Mouse (Mus musculus): ENCODE measurements around the gene Asap3. TPM values are rescaled to one million over a fixed set of nuclear protein-coding genes. Genes with fewer than 3 reads are reported as not detected.

The Asap3 gene
- polyA plus RNA-seq, 1 experiment from 2014 or later, result 1.6 TPM

- Histone ChIP-seq H3K27me3 (ENCODE audit: control insufficient read depth, insufficient read depth, low read length) (no peaks in the 10 kb centered on the region), H3K4me2 (replicated peaks; ENCODE audit: low read depth) (no peak overlapping the region), H3K27ac (replicated peaks) (no peak overlapping the region), H3K9ac (ENCODE audit: low read length) (no peak overlapping the region), H3K4me1 (replicated peaks; ENCODE audit: control insufficient read depth, insufficient read depth) (0 out of 2 replicates have a peak, but pooled peaks cover 2% of the 10 kb centered on the region), H3K4me3 (ENCODE audit: low read depth, low read length) (no peak overlapping the region), H3K9me3 (ENCODE audit: control insufficient read depth, low read length) (no peaks in the 10 kb centered on the region), H3K36me3 (ENCODE audit: control insufficient read depth, insufficient read depth, low read length) (peaks cover 40% of the 10 kb centered on the region)
- TF ChIP-seq CTCF (IDR thresholded peaks at IDR 0.05; ENCODE audit: low read depth) (no peak), EP300 (optimal IDR thresholded peaks at IDR 0.05) (no peak)
- WGBS, result 79% methylated on average over 39 of the region's 39 CpGs
- DNase-seq (ENCODE audit: low spot score) (no peak), ATAC-seq (ENCODE audit: low FRiP score, low TSS enrichment) (no peak)
These were observed 84.8 kb downstream of the Asap3 start for GRCm38 (mm10) chr4:136290781-136291595.

DNA sequence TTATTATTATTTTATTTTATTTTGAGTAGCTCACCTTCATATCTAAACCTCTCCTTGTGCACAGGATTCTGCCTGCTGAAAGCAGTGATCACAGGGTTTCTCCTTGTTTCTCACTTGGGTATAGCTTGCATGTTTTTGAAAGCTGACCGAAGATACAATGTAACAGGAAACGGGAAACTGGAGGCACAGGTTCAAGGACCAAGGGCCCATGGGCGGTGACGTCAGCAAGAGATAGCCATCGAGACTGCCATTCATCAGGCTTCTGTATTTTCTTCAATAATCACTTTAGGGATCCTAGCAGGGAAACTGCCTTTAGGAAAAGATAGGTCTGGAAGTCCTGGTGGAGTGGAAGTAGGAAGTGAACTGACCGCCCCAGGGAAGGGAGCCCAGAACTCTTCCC, 85.5 kb downstream of the Asap3 start:
- WGBS, result 82% methylated on average over 6 of the region's 6 CpGs
- TF ChIP-seq CTCF (IDR thresholded peaks at IDR 0.05; ENCODE audit: low read depth) (no peak), EP300 (optimal IDR thresholded peaks at IDR 0.05) (no peak)
- H3K4me2 ChIP-seq (replicated peaks; ENCODE audit: low read depth), result no peak overlapping the region
- H3K27ac ChIP-seq (replicated peaks), result no peak overlapping the region
- ATAC-seq (ENCODE audit: low FRiP score, low TSS enrichment), result no peak
- no peaks in the 10 kb centered on the region for H3K27me3 ChIP-seq (ENCODE audit: control insufficient read depth, insufficient read depth, low read length)
- no peak for DNase-seq (ENCODE audit: low spot score)
- no peaks in the 10 kb centered on the region for H3K9me3 ChIP-seq (ENCODE audit: control insufficient read depth, low read length)
- H3K4me1 ChIP-seq (replicated peaks; ENCODE audit: control insufficient read depth, insufficient read depth), result 0 out of 2 replicates have a peak, but pooled peaks cover 2% of the 10 kb centered on the region
- H3K4me3 ChIP-seq (ENCODE audit: low read depth, low read length), result no peak overlapping the region
- peaks cover 40% of the 10 kb centered on the region for H3K36me3 ChIP-seq (ENCODE audit: control insufficient read depth, insufficient read depth, low read length)
- H3K9ac ChIP-seq (ENCODE audit: low read length), result no peak overlapping the region

Other genes with a start within 250 kb of the Asap3 start
- gene Gale, start 242.6 kb upstream of the Asap3 start, polyA plus RNA-seq (2015; fragmentation: Nextera tagmentation; extraction: Ambion mirVana), result 161 and 166 TPM in 2 replicates
- 88.6 and 89.6 TPM in 2 replicates for gene Lypla2, start 233.7 kb upstream of the Asap3 start, polyA plus RNA-seq (2015; fragmentation: Nextera tagmentation; extraction: Ambion mirVana)
- gene Pithd1, start 219.1 kb upstream of the Asap3 start, polyA plus RNA-seq (2015; fragmentation: Nextera tagmentation; extraction: Ambion mirVana), result 40.1 and 40.7 TPM in 2 replicates
- gene Eloa, start 184.6 kb upstream of the Asap3 start, polyA plus RNA-seq (2015; fragmentation: Nextera tagmentation; extraction: Ambion mirVana), result 21.5 and 22.9 TPM in 2 replicates
- 369 and 402 TPM in 2 replicates for gene Rpl11, start 152.9 kb upstream of the Asap3 start, polyA plus RNA-seq (2015; fragmentation: Nextera tagmentation; extraction: Ambion mirVana)
- 201 and 224 TPM in 2 replicates for gene Id3, start 62.9 kb upstream of the Asap3 start, polyA plus RNA-seq (2015; fragmentation: Nextera tagmentation; extraction: Ambion mirVana)
- gene E2f2, start 34.0 kb upstream of the Asap3 start, polyA plus RNA-seq (2015; fragmentation: Nextera tagmentation; extraction: Ambion mirVana), result 0.91 and 1.5 TPM in 2 replicates
- gene Tcea3, start 41.4 kb downstream of the Asap3 start, polyA plus RNA-seq (2015; fragmentation: Nextera tagmentation; extraction: Ambion mirVana), result 31.1 and 35.0 TPM in 2 replicates
- gene Zfp46, start 78.3 kb downstream of the Asap3 start, polyA plus RNA-seq (2015; fragmentation: Nextera tagmentation; extraction: Ambion mirVana), result 8.8 and 9.0 TPM in 2 replicates
- gene Hnrnpr, start 104.6 kb downstream of the Asap3 start, polyA plus RNA-seq (2015; fragmentation: Nextera tagmentation; extraction: Ambion mirVana), result 54.2 and 54.8 TPM in 2 replicates
- gene Htr1d, start 217.2 kb downstream of the Asap3 start, polyA plus RNA-seq (2015; fragmentation: Nextera tagmentation; extraction: Ambion mirVana), result 0.06 and 0.34 TPM in 2 replicates